Mouse (Mus musculus) left cerebral cortex, adult 2 months (tissue): ENCODE results near the gene Gm3099. TPM values are rescaled to one million over a fixed set of nuclear protein-coding genes. Genes with fewer than 3 reads are reported as not detected.
"Not testable (repeated sequence)": the region's sequence is repeated elsewhere in the genome, so short reads cannot be mapped to it uniquely, and the experiment has no call there.

Source experiments
- DNase-seq, 2 experiments: peaks; one replicate each; pipeline ENCODE4 v3.0.0; 2021 to 2022; ENCODE audit warnings: low spot score in 2 of 2, mixed read lengths in 1 of 2; ENCODE audit errors: extremely low spot score in 1 of 2
- H3K27ac ChIP-seq: fragments of 200-600 bp; 2 replicates; pipeline ENCODE4 v1.8.1; 2022
- H3K4me3 ChIP-seq: fragments of 200-600 bp; 2 replicates; pipeline ENCODE4 v1.8.1; 2022
- intact Hi-C: fragments of 180-260 bp; cut with DNase I; formaldehyde crosslinking; loops from one replicate; pipeline ENCODE4 v1.15.1; 2025
- long read RNA-seq, 2 experiments: library from polyadenylated mRNA; stranded (forward); transcript quantifications; one replicate each; pipeline ENCODE4 v2.0.0; 2021; ENCODE audit warnings: borderline mapping rate in 2 of 2
- total RNA-seq, 2 experiments: library from RNA; stranded (reverse); gene quantifications; 2 replicates each; pipeline ENCODE4 v1.2.3; 2021

Gene Gm3099
- not detected for total RNA-seq
- long read RNA-seq, experiment 1, result 0 reads
- long read RNA-seq, experiment 2, result 0 reads

DNA sequence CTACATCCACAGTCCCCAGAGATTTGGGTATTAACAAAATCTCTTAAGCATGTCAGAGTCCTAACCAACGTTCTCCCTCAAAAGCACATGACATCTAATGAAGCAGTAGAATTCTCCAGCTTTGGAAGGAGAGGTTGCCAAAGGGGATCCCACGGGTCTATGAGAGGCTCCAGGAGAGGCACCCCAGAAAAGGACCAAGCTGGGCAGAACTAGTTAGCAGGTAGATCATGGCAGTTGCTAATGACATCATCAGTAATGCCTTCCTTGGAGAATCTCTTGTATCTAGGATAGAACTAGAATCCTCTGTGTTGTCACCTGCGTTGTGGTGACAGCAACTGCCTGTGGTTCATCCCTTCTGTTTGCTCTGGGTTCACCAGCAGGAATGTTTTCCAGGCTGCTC, at the start of gene Gm3099:
Gene Gm3099 (plus strand): TSS at position 301 of the 400 bp plus-strand sequence.
- H3K4me3 ChIP-seq, H3K27ac ChIP-seq, DNase-seq, intact Hi-C loops: not testable (repeated sequence)

DNA sequence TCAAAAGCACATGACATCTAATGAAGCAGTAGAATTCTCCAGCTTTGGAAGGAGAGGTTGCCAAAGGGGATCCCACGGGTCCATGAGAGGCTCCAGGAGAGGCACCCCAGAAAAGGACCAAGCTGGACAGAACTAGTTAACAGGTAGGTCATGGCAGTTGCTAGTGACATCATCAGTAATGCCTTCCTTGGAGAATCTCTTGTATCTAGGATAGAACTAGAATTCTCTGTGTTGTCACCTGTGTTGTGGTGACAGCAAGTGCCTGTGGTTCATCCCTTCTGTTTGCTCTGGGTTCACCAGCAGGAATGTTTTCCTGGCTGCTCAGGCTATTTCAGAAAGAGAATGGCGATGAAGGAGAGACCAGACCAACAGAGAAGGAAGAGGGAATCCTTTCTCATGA, 34.9 kb upstream of the Gm3099 start, which contains the start of gene Gm3095:
Gene Gm3095 (plus strand): TSS at position 301 of the 400 bp plus-strand sequence.
- H3K4me3 ChIP-seq, DNase-seq, H3K27ac ChIP-seq, intact Hi-C loops: not testable (repeated sequence)

DNA sequence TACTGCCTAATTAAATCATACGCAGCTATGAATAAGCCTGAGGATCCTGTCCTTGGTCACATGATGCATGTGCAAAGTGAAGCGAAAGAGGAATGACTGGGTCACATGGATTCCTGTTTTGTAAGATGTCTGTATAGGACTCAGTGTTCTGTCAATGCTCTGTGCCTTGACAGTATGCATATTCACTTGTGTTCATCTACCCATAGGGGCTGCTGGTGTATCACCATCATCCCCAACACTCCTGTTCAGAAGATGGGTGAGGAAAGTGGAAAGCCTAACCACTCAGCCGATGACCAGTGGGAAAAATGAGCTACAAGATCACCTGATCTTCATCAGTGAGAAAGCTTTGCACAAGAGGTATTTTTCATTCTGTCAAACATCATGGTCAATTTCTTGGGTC, 25.4 kb downstream of the Gm3099 start, which contains the start of gene Gm5796:
Gene Gm5796 (plus strand): TSS at position 301 of the 400 bp plus-strand sequence.
- intact Hi-C loops, H3K27ac ChIP-seq, H3K4me3 ChIP-seq, DNase-seq: not testable (repeated sequence)

Other genes starting within 250 kb of the Gm3099 start
- under 1 TPM; 0.61 to 0.65 TPM for gene Gm3002, start 188.3 kb upstream of the Gm3099 start, total RNA-seq
- under 1 TPM in 1 of 2 experiments, not detected in 1; 0.27 TPM for gene Gm3033, start 152.1 kb upstream of the Gm3099 start, total RNA-seq
- not detected for gene Gm2916, start 114.2 kb upstream of the Gm3099 start, total RNA-seq
- not detected for gene Gm3029, start 66.6 kb upstream of the Gm3099 start, total RNA-seq
- not detected for gene Gm3095, start 34.8 kb upstream of the Gm3099 start, total RNA-seq
- gene Gm5796, start 25.5 kb downstream of the Gm3099 start, total RNA-seq, result 1 to 10 TPM; 2.0 to 2.8 TPM
- gene Gm3115, start 85.7 kb downstream of the Gm3099 start, total RNA-seq, result under 1 TPM; 0.34 to 0.35 TPM
- 1 to 10 TPM; 1.8 to 3.2 TPM for gene Gm8108, start 112.1 kb downstream of the Gm3099 start, total RNA-seq
- gene Gm3127, start 166.6 kb downstream of the Gm3099 start, total RNA-seq, result not detected
- under 1 TPM; 0.42 to 0.50 TPM for gene Gm2974, start 184.2 kb downstream of the Gm3099 start, total RNA-seq